Mouse (Mus musculus) intestine, postnatal 0 days (tissue): ENCODE results near the gene Mafg. TPM values are rescaled to one million over a fixed set of nuclear protein-coding genes. Genes with fewer than 3 reads are reported as not detected.

Source experiments
- ATAC-seq: fragments of 200-750 bp; cut with Nextera tagmentation; 2 replicates; pipeline ENCODE4 v1.8.0; 2017; ENCODE audit warnings: mild to moderate bottlenecking, moderate TSS enrichment, moderate library complexity
- H3K27ac ChIP-seq: fragments of 300-500 bp; sonication (generic); 2 replicates; pipeline ENCODE4 v1.5.1; 2014; ENCODE audit warnings: mild to moderate bottlenecking, low read depth, low read length, moderate library complexity
- H3K27me3 ChIP-seq: fragments of 300-500 bp; sonication (generic); replicated peaks from 2 replicates; pipeline ENCODE4 v1.6.1; 2014; ENCODE audit warnings: low read length, mixed read lengths; ENCODE audit not compliant: control insufficient read depth, insufficient read depth
- H3K36me3 ChIP-seq: fragments of 300-500 bp; sonication (generic); 2 replicates; pipeline ENCODE4 v1.6.1; 2014; ENCODE audit warnings: mild to moderate bottlenecking, moderate library complexity; ENCODE audit not compliant: control insufficient read depth, insufficient read depth
- H3K4me1 ChIP-seq: fragments of 300-500 bp; sonication (generic); replicated peaks from 2 replicates; pipeline ENCODE4 v1.6.1; 2014; ENCODE audit warnings: antibody characterized with exemption, low read length, mixed read lengths; ENCODE audit not compliant: control insufficient read depth, insufficient read depth
- H3K4me2 ChIP-seq: fragments of 300-500 bp; sonication (generic); replicated peaks from 2 replicates; pipeline ENCODE4 v1.6.1; 2014; ENCODE audit warnings: low read depth, mild to moderate bottlenecking, moderate library complexity
- H3K4me3 ChIP-seq: fragments of 300-500 bp; sonication (generic); 2 replicates; pipeline ENCODE4 v1.5.1; 2014; ENCODE audit warnings: low read depth, low read length
- H3K9ac ChIP-seq: fragments of 300-500 bp; sonication (generic); 2 replicates; pipeline ENCODE4 v1.6.1; 2014; ENCODE audit warnings: mild to moderate bottlenecking, low read depth, low read length
- H3K9me3 ChIP-seq: fragments of 300-500 bp; sonication (generic); 2 replicates; pipeline ENCODE4 v1.6.1; 2016; ENCODE audit warnings: mixed run types; ENCODE audit not compliant: control insufficient read depth
- CTCF ChIP-seq: sonication (generic); IDR thresholded peaks from 2 replicates; pipeline ENCODE4 v1.5.1; 2016; ENCODE audit warnings: low read depth, mild to moderate bottlenecking, control low read depth, antibody characterized with exemption, moderate library complexity
- WGBS: fragments of 180-500 bp; shearing (Covaris S2); extraction: QIAGEN DNeasy Blood & Tissue Kit; methylation state at CpG from one replicate; pipeline ENCODE4 v1.1.7; 2014; 5-methylcytosine and 5-hydroxymethylcytosine counted together
- polyA plus RNA-seq: library from polyadenylated mRNA; unstranded; fragments of >200 nt; fragmentation: Nextera tagmentation; extraction: Ambion mirVana; gene quantifications from 2 replicates; pipeline ENCODE4 v1.2.1, GENCODE M21; 2015

The Mafg gene
- polyA plus RNA-seq, 1 experiment from 2014 or later = 40.2 TPM

DNA sequence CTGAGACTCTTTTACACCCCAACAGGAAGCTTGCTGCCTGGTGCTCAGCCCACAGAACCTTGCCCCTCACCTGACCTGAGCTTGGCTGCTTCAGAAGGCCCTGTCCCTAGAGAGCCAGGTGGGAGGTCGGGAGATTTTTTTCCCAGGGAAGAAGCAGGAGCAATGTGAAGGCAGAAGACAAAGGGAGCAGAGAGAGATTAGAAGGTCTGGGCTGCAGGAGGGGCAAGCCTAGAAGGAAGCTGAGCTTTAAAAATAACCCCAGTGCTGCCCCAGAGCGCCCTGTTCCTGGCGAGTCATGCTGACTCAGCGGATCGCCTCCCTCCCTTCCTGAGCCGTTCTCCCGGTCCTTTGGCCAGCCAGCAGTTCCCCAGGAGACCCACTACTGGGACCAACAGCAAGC is 3.5 kb downstream of the Mafg start:
- H3K27me3 ChIP-seq = no peaks in the 10 kb centered on the region
- H3K9ac ChIP-seq = peak overlapping the region; percentile 32
- H3K27ac ChIP-seq = peak overlapping the region; percentile 91
- H3K9me3 ChIP-seq = no peaks in the 10 kb centered on the region
- peak overlapping the region; percentile 88 for H3K4me2 ChIP-seq
- ATAC-seq = 0 out of 2 replicates have a peak, but pooled peaks have one; percentile 19
- peaks cover 9% of the 10 kb centered on the region for H3K4me1 ChIP-seq
- peaks cover 21% of the 10 kb centered on the region for H3K36me3 ChIP-seq
- peak overlapping the region; percentile 15; the same call in 1 of the 2 replicates for H3K4me3 ChIP-seq
- TF ChIP-seq CTCF = no peak
- 23% methylated on average over 7 of the region's 7 CpGs for WGBS

DNA sequence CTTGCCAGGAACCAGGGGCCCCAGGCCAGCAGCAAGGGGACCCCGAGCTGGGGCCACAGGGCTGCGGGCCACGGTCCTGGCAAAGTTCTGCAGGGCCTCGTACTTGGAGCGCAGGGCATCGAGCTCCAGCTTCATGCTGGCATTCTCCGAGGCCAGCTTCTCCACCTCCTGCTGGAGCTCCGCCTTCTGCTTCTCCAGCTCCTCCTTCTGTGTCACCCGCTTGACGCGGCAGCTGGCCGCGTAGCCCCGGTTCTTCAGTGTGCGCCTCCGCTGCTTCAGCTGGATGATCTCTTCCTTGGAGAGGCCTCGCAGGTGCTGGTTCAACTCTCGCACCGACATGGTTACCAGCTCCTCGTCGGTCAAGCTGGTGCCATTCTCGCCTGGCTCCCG is 4.1 kb downstream of the Mafg start:
- Histone ChIP-seq H3K4me1 (peaks cover 9% of the 10 kb centered on the region), H3K9ac (peak overlapping the region; percentile 32; the same call in 1 of the 2 replicates), H3K27me3 (no peaks in the 10 kb centered on the region), H3K9me3 (no peaks in the 10 kb centered on the region), H3K4me2 (peak overlapping the region; percentile 88), H3K4me3 (peak overlapping the region; percentile 15; the same call in 1 of the 2 replicates), H3K36me3 (peaks cover 21% of the 10 kb centered on the region), H3K27ac (peak overlapping the region; percentile 91)
- WGBS = 58% methylated on average over 23 of the region's 23 CpGs
- no peak for TF ChIP-seq CTCF
- ATAC-seq = no peak

DNA sequence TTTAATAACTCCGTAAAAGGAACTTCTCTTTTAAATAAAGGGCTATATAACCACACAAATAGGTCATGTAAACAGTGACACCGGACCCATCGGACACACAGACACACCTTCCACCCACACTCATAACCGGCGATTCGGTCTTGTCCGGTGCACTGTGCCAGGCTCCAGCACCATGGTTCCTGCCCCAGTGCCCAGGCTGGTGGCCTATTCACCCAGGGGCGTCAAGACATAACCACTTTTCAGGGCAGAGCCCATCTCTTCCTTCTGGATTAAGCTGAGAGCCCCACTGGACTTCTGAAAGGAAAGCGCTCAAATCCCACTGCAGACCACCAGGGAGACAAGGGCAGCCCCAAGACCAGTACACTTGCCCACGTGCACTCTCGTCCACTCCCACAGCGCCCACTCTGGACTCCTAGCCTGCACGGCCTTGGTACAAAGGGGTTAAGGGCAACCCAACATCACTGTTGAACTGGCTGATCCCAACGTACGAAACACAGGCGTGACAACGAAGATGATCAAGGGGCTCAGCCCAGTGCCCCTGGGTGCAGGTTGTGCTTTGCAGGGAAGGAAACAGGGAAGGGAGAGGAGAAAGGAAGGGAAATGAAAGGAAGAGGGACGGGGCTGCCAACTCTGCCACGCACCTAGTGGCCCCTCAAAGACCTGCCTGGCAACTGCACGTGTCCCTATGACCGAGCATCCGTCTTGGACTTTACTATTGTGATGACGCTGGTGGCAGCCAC is 4.6 kb downstream of the Mafg start:
- Histone ChIP-seq H3K9ac (no peak overlapping the region), H3K27me3 (no peaks in the 10 kb centered on the region), H3K36me3 (peaks cover 21% of the 10 kb centered on the region), H3K4me3 (no peak overlapping the region; the same call in 1 of the 2 replicates), H3K27ac (peak overlapping the region; percentile 91), H3K9me3 (no peaks in the 10 kb centered on the region), H3K4me2 (peak overlapping the region; percentile 88), H3K4me1 (peaks cover 7% of the 10 kb centered on the region)
- no peak for ATAC-seq
- TF ChIP-seq CTCF = no peak
- 88% methylated on average over 23 of the region's 23 CpGs for WGBS

DNA sequence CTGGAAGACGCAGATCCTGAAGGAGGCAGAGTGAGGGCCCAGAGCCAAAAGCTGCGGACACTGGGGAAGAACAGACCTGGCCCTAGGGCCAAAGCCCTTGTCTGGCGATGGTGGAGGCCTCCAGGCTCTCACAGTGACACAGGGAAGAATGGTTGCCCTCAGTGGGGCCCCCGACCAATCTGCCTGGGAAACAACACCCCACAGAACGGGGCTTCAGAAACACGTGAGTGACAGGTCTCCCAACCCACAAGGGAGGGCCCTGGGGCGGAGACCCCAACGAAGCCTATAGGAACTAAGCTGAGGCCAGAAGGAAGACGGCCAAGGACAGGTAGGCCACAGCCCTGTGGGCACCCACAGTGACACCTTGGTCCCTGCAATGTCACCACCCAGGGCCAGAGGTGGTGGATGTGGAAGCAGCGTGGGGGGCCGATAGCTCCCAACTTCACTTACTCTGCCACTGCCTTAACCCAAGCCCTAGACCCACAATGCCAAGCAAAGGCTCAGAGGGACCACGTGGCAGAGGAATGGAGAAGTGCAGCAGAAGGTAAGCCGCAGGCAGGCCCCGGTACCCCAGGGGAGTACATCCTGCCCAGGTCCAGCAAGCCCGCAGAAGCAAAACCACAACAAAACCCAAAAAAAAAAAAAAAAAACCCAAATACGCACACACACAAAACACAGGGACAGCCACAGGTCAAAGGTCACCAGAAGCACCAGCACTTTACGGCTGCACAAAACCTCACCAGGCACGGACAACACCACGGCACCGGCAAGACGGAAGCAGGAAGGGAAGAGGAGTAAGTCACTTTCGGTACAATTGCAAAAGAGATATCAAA is 5.7 kb downstream of the Mafg start:
- Histone ChIP-seq H3K36me3 (peaks cover 30% of the 10 kb centered on the region), H3K9ac (no peak overlapping the region), H3K9me3 (no peaks in the 10 kb centered on the region), H3K4me3 (no peak overlapping the region), H3K27me3 (no peaks in the 10 kb centered on the region), H3K27ac (peak overlapping the region; percentile 21; the same call in 1 of the 2 replicates), H3K4me2 (no peak overlapping the region), H3K4me1 (peaks cover 10% of the 10 kb centered on the region)
- no peak for TF ChIP-seq CTCF
- WGBS = 68% methylated on average over 22 of the region's 22 CpGs
- no peak for ATAC-seq

DNA sequence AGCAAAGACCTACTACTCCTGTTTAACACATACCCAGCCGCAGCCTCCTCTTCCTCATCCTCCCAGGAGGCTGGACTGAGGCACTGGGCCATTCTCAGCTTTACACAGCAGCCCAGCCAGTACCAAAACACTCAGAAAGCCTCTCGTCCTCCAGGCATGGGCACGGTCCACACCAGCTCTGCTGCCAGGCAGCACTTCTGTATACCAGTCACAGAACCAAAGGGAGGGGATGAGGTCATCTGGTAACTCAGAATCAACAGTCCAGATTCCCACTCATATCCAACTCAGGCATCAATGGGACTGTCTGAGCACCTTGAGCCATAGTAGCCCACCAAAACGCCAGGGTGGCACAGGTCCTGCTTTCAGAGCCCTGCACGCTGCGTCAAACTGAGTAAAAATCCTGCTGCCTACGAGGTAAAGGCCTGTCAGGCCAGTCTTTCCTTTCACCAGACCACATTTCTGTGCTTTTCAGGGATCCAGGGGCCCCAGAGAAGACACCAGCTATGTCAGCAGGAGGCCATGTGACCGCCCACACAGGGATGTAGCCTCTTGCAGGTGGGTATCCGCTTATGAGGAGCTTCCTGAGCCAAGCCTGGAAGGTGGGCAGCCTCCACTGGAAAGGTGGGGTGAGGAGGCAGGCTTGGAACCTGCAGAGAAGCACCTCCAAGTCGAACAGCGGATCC is 6.5 kb downstream of the Mafg start:
- no peaks in the 10 kb centered on the region for H3K27me3 ChIP-seq
- no peak for TF ChIP-seq CTCF
- peaks cover 31% of the 10 kb centered on the region for H3K36me3 ChIP-seq
- peaks cover 10% of the 10 kb centered on the region for H3K4me1 ChIP-seq
- no peak overlapping the region for H3K4me3 ChIP-seq
- 0 out of 2 replicates have a peak overlapping the region, but pooled peaks have one; percentile 21 for H3K27ac ChIP-seq
- WGBS = 85% methylated on average over 11 of the region's 11 CpGs
- no peak overlapping the region for H3K9ac ChIP-seq
- H3K9me3 ChIP-seq = no peaks in the 10 kb centered on the region
- ATAC-seq = no peak
- H3K4me2 ChIP-seq = no peak overlapping the region
